Mouse (Mus musculus) CD4-positive, CD25-positive, alpha-beta regulatory T cell, adult 4 months (primary cell): ENCODE data around the gene Plin5. TPM values are rescaled to one million over a fixed set of nuclear protein-coding genes. Genes with fewer than 3 reads are reported as not detected.
"Not testable (repeated sequence)": the region's sequence is repeated elsewhere in the genome, so short reads cannot be mapped to it uniquely, and the experiment has no call there.

Experiments
- ATAC-seq: one replicate; pipeline ENCODE4 v1.8.0; 2017
- polyA plus RNA-seq, 2 experiments: library from polyadenylated mRNA; unstranded; fragments of 100-300 nt; shearing (Covaris generic); gene quantifications; one replicate each; pipeline ENCODE4 v1.2.1; 2017

The Plin5 gene
- polyA plus RNA-seq, 2 experiments from 2014 or later = not detected

GRCm38 (mm10) chr17:56071126-56071525 lies 46.3 kb downstream of the Plin5 start:
- ATAC-seq = no peak

DNA sequence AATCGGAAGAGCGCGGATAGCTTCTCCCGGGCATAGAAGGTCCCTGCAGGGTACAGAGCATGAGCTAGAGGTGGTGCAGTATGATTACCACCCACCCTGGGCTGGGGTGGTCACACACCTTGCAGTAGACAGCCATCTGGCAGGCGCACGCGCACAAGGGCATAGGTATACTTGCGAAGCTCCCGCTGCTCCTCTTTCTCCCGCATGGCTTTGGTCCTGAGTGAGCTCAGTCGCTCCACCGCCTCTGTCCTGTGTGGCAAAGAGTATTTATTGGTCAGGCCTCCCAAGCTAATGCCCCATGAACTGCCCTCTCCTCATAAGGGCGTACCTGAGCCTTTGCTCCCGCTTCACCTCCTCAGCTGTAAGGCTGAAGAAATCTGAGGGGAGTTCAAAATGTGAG lies 48.3 kb downstream of the Plin5 start:
- ATAC-seq = no peak

- ATAC-seq = no peak
These were observed 50.9 kb downstream of the Plin5 start for GRCm38 (mm10) chr17:56066451-56066850.

GRCm38 (mm10) chr17:56065715-56066114 lies 51.7 kb downstream of the Plin5 start:
- ATAC-seq = not testable (repeated sequence)

GRCm38 (mm10) chr17:56062081-56062480 lies 55.3 kb downstream of the Plin5 start:
- no peak for ATAC-seq

Other genes starting within 250 kb of the Plin5 start
- 10 to 100 TPM; 21.2 to 22.6 TPM for gene Zfp119a, start 238.7 kb downstream of the Plin5 start, polyA plus RNA-seq
- 10 to 100 TPM; 29.3 to 31.1 TPM for gene Zfp959, start 225.5 kb downstream of the Plin5 start, polyA plus RNA-seq
- gene Zfp119b, start 168.1 kb downstream of the Plin5 start, polyA plus RNA-seq = 10 to 100 TPM; 14.3 to 16.2 TPM
- gene Ebi3, start 165.0 kb downstream of the Plin5 start, polyA plus RNA-seq = 10 to 100 TPM; 48.6 to 79.8 TPM
- gene Yju2, start 158.5 kb downstream of the Plin5 start, polyA plus RNA-seq = 10 to 100 TPM; 28.2 to 43.3 TPM
- not detected for gene Shd, start 147.1 kb downstream of the Plin5 start, polyA plus RNA-seq
- under 1 TPM in 1 of 2 experiments, not detected in 1; 0.47 TPM for gene Fsd1, start 131.1 kb downstream of the Plin5 start, polyA plus RNA-seq
- gene Stap2, start 112.0 kb downstream of the Plin5 start, polyA plus RNA-seq = under 1 TPM in 1 of 2 experiments, not detected in 1; 0.70 TPM
- 10 to 100 TPM in 1 of 2 experiments, 1 to 10 TPM in 1; 9.2 to 13.7 TPM for gene Mpnd, start 111.9 kb downstream of the Plin5 start, polyA plus RNA-seq
- 100 to 1,000 TPM in 1 of 2 experiments, 10 to 100 TPM in 1; 93.7 to 110 TPM for gene Sh3gl1, start 81.0 kb downstream of the Plin5 start, polyA plus RNA-seq
- 1 to 10 TPM in 1 of 2 experiments, under 1 TPM in 1; 0.51 to 1.0 TPM for gene Chaf1a, start 77.2 kb downstream of the Plin5 start, polyA plus RNA-seq
- 10 to 100 TPM; 35.0 to 41.5 TPM for gene Ubxn6, start 42.6 kb downstream of the Plin5 start, polyA plus RNA-seq
- gene Hdgfl2, start 38.0 kb downstream of the Plin5 start, polyA plus RNA-seq = 10 to 100 TPM; 39.4 to 58.4 TPM
- gene Plin4, start 7.8 kb downstream of the Plin5 start, polyA plus RNA-seq = not detected
- gene Lrg1, start 4.4 kb upstream of the Plin5 start, polyA plus RNA-seq = not detected
- gene Sema6b, start 22.7 kb upstream of the Plin5 start, polyA plus RNA-seq = not detected
- gene Tnfaip8l1, start 44.9 kb upstream of the Plin5 start, polyA plus RNA-seq = 10 to 100 TPM; 30.3 to 43.4 TPM
- gene Mydgf, start 66.3 kb upstream of the Plin5 start, polyA plus RNA-seq = 10 to 100 TPM; 58.9 to 59.6 TPM
- gene Dpp9, start 101.3 kb upstream of the Plin5 start, polyA plus RNA-seq = 10 to 100 TPM; 17.8 to 21.0 TPM
- 1 to 10 TPM; 4.4 to 5.5 TPM for gene Fem1a, start 139.2 kb upstream of the Plin5 start, polyA plus RNA-seq
- 10 to 100 TPM in 1 of 2 experiments, 1 to 10 TPM in 1; 8.9 to 11.6 TPM for gene Ticam1, start 159.2 kb upstream of the Plin5 start, polyA plus RNA-seq
- 10 to 100 TPM; 31.8 to 32.1 TPM for gene Plin3, start 175.3 kb upstream of the Plin5 start, polyA plus RNA-seq
- gene Arrdc5, start 182.7 kb upstream of the Plin5 start, polyA plus RNA-seq = not detected
- gene Uhrf1, start 185.7 kb upstream of the Plin5 start, polyA plus RNA-seq = 10 to 100 TPM in 1 of 2 experiments, 1 to 10 TPM in 1; 8.5 to 28.4 TPM
- 1 to 10 TPM; 5.3 to 7.0 TPM for gene Kdm4b, start 208.5 kb upstream of the Plin5 start, polyA plus RNA-seq